Mouse (Mus musculus) urinary bladder, postnatal 0 days (tissue): ENCODE measurements around the gene Nudt14. TPM values are rescaled to one million over a fixed set of nuclear protein-coding genes. Genes with fewer than 3 reads are reported as not detected.

Experiments
- microRNA-seq: library from miRNA; unstranded; fragments of <30 nt; microRNA quantifications from one replicate; pipeline ENCODE4, GENCODE M21; 2016
- polyA plus RNA-seq: library from polyadenylated mRNA; unstranded; fragments of >200 nt; fragmentation: Nextera tagmentation; extraction: Ambion mirVana; gene quantifications from 2 replicates; pipeline ENCODE4 v1.2.1, GENCODE M21; 2015

The Nudt14 gene
- 64.5 and 69.2 TPM in 2 replicates for polyA plus RNA-seq

DNA sequence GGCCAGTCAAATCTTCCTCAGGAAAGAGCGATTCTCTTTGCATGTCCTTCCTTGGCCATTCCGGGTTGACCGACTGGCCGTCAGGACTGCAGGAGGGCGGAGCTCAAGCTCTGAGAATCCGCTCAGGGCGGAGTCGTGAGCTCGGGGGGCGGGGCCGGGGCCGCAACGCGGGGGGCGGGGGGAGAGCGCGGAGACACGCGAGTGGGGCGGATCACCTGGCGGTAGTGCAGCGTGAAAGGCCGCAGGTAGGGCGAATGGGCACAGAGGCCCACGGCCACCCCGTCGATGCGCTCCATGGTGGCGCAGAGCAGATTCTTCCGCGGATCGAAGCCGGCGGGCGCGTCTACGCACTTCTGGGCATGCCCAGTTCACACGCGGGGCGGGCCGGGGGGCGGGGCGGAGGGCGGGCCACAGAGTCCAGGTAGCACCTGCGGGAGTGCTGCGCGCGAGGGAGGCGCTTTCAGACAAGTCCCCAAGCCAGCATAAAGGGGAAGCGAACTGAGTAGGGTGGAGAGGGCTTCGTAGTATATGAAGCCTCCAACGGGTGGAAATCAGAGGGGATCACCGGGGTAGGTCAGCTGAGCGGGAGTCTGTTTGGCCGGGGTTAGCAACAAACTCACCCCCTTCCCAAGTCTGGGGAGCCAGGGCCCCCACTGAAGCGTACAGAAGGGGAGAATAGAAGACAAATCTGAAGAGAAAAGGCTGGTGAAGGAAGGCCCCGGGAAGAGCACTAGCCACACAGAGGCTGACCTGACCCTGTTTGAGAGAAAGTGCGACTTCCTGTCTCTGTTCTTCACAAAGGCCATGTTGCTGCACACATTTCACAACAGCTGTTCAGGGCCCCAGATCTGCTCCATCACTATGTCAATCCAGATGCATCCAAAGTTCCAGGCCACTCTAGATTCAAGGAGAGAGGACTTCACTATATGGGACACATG is at the start of gene Nudt14:
Gene Nudt14, minus strand, starts transcription at position 349 of the 938 bp plus-strand sequence.

DNA sequence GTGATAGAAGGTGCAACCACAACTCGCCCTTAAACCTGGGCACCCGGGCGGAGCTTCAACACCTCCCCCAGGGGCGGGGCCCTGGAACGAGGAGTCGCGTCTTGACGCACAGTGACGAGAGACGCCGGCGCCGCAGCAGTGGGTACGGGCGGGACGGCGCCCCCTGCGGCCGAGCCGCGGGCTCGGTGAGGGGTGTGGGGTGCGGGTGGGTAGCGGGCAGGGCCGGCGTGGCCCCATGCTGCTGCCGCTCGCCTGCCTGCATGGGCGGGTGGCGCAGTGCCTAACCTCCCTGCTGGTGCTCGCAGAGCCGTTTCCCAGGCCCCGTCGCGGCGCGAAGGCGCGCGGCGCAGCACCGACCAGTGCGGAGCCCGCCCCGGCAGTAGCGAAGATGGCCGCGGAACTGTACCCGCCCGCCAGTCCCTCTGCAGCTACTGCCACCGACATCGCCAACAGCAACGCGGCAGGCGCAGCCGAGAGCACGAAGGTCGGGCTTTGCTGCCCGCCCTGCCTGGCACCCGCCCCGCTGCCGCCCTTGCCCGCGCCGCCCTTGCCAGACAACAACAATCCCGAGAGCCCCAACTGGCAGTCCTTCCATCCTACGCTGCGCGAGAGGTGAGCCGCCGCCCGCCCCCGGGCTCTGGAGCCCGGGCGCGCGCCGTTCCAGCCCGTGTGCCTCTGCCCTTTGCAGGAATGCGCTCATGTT is 34.6 kb upstream of the Nudt14 start, which contains the start of gene Btbd6:
Gene Btbd6, plus strand, starts transcription at position 112 of the 703 bp plus-strand sequence.

DNA sequence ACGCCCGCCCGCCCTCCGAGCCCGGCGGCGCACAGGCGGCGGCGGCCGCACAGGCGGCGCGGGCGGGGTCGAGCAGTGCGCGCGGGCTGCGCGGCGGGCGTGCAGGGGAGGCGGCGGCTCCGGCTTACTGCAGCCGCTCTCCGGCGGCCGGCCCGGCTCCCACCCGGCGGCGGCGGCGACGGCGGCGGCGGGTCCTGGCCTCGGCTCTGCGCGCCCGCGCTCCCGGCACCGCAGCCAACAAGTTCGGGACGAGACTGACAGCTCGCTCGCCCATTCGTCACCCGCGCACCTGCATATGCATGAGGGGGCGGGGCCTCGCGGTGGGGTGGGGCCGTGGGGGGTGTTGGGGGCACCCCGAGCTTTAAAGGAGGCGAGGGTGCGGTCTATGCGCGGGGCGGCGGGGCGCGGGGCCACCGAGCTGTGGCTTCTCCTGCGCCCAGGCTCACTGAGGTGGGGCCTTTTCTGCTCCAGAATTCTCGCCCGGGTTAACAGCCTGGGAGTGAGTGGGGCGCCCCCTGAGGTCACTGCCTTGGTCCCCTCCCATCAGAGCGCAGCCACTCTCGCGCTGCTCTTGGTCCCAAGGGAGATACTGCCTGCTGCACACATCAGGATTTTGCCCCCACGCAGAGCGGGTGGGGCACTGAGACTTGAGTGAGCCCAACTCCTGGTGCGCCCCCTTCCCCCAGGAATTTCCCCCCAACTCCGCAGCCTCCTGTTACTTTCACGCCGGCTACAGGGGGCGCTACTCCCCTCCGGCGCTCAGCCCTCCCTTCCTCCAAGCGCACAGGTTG is 12.2 kb downstream of the Nudt14 start, which contains the start of gene Jag2:
Gene Jag2, minus strand, starts transcription at position 215 of the 791 bp plus-strand sequence.

Small RNA genes lying within 50 kb of the gene (microRNA-seq; reads per million reads assigned to microRNA genes)
- gene Mir6941, result not detected

Other genes with a start within 250 kb of the Nudt14 start
- 12.3 and 13.7 TPM in 2 replicates for gene Cep170b, start 221.7 kb downstream of the Nudt14 start, polyA plus RNA-seq
- gene Pld4, start 181.5 kb downstream of the Nudt14 start, polyA plus RNA-seq, result 9.9 and 10.0 TPM in 2 replicates
- 21.2 and 22.1 TPM in 2 replicates for gene Ahnak2, start 139.5 kb downstream of the Nudt14 start, polyA plus RNA-seq
- 5.8 TPM in 2 replicates for gene Clba1, start 133.2 kb downstream of the Nudt14 start, polyA plus RNA-seq
- gene Cdca4, start 112.7 kb downstream of the Nudt14 start, polyA plus RNA-seq, result 29.8 and 35.8 TPM in 2 replicates
- 0.23 and 0.52 TPM in 2 replicates for gene Gpr132, start 73.9 kb downstream of the Nudt14 start, polyA plus RNA-seq
- gene Jag2, start 12.3 kb downstream of the Nudt14 start, polyA plus RNA-seq, result 3.5 and 4.5 TPM in 2 replicates
- 14.5 and 14.6 TPM in 2 replicates for gene Btbd6, start 34.4 kb upstream of the Nudt14 start, polyA plus RNA-seq
- 33.3 and 34.9 TPM in 2 replicates for gene Brf1, start 58.6 kb upstream of the Nudt14 start, polyA plus RNA-seq
- gene Pacs2, start 72.4 kb upstream of the Nudt14 start, polyA plus RNA-seq, result 8.2 and 8.7 TPM in 2 replicates
- gene Tex22, start 132.4 kb upstream of the Nudt14 start, polyA plus RNA-seq, result not detected in 2 replicates
- gene Mta1, start 156.2 kb upstream of the Nudt14 start, polyA plus RNA-seq, result 7.0 and 7.5 TPM in 2 replicates
- 190 and 212 TPM in 2 replicates for gene Crip2, start 198.1 kb upstream of the Nudt14 start, polyA plus RNA-seq
- gene Crip1, start 204.2 kb upstream of the Nudt14 start, polyA plus RNA-seq, result 1,080 and 1,215 TPM in 2 replicates
- gene Tedc1, start 214.3 kb upstream of the Nudt14 start, polyA plus RNA-seq, result 4.7 and 7.3 TPM in 2 replicates
- 2.9 and 3.8 TPM in 2 replicates for gene Tmem121, start 243.8 kb upstream of the Nudt14 start, polyA plus RNA-seq